Mouse (Mus musculus): ENCODE measurements around the gene Ankrd11.

DNA sequence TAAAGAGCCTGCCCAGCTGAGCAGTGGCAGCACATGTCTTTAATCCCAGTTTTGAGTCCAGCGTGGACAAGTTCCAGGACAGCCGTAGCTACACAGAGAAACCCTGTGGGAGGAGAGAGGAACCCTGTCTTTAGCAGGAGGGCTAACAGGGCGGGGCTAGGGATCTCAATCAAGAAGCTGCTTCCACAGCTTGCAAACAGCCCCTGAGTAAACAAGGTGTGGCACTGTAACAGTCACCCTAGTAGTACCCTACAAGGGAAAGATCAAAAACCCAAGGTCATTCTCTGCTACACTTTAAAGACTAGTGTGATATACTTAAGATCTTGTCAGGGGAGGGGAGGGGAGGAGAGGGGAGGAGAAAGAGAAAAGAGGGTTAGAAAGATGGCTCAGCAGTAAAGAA lies 5.1 kb downstream of the Ankrd11 start:
- TF ChIP-seq POLR2A (IDR thresholded peaks at IDR 0.05; ENCODE audit: borderline replicate concordance, extremely low read depth, low read depth, low read length) (no peak), CTCF (IDR thresholded peaks at IDR 0.05; ENCODE audit: insufficient read depth, low read length) (no peak)
